Comparison of ENCODE assay signal across 8 mouse cellular contexts in genomic region chr14:61556289-61557147, GRCm38 (mm10). TPM values are rescaled to one million over a fixed set of nuclear protein-coding genes. Genes with fewer than 3 reads are reported as not detected.
DNase-seq lines count a peak whose midpoint lies in the region; ATAC-seq lines count a peak whose summit lies in the region.

Gene Spryd7, minus strand, starts transcription at chr14:61556886.

- no peaks in the 10 kb centered on the region for H3K9me3 ChIP-seq in intestine, embryonic 14.5 days (ENCODE audit: control insufficient read depth, low read length)

- ATAC-seq in intestine, embryonic 14.5 days (replicated peaks; ENCODE audit: low FRiP score, low TSS enrichment, low read depth) = peak; percentile 99

- no peaks in the 10 kb centered on the region for H3K27me3 ChIP-seq in intestine, embryonic 14.5 days (replicated peaks; ENCODE audit: control insufficient read depth, insufficient read depth, low read length)

- no peaks in the 10 kb centered on the region; the same call in 1 of the 2 replicates for H3K4me1 ChIP-seq in intestine, embryonic 14.5 days (replicated peaks; ENCODE audit: control insufficient read depth, insufficient read depth, low read length)

- H3K9ac ChIP-seq in intestine, embryonic 14.5 days (ENCODE audit: low read length) = peak within 1 kb of the TSS; percentile 46

- DNase-seq in adrenal gland, adult (ENCODE audit: inconsistent age in 2 of 2, low spot score in 1 of 2) = peak; percentile 99
- DNase-seq in embryo, embryonic 10.5 days (ENCODE audit: low spot score) = peak; percentile 99
- DNase-seq in gastrocnemius, postnatal 14 days = peak; percentile 97
- DNase-seq in intestine, embryonic 14.5 days (ENCODE audit: low spot score) = peak; percentile 98
- peak; percentile 98 for DNase-seq in left cerebral cortex, postnatal 14 days (ENCODE audit: low spot score in 2 of 2)
- peak; percentile 99 for DNase-seq in mesoderm, embryonic 11.5 days (ENCODE audit: low read depth, low spot score)
- peak; percentile 96 to 97 for DNase-seq in right cerebral cortex, postnatal 36 days (ENCODE audit: low spot score in 2 of 2)
- peak; percentile 99 for DNase-seq in yolk sac, embryonic 10.5 days (ENCODE audit: low spot score)

- H3K27ac ChIP-seq in intestine, embryonic 14.5 days (ENCODE audit: low read depth) = peak within 1 kb of the TSS; percentile 84

- intact Hi-C loops in gastrocnemius, postnatal 14 days (cut with DNase I; ENCODE audit: low total_unique reads) = no loop called here
- intact Hi-C loops in left cerebral cortex, postnatal 14 days (cut with DNase I) = loop anchor here (10.0 kb wide), 1 partner anchor 202 kb away; no protein-coding TSS in a partner anchor

- H3K36me3 ChIP-seq in intestine, embryonic 14.5 days (ENCODE audit: control insufficient read depth, insufficient read depth, low read length) = no peaks in the 10 kb centered on the region

- under 1% methylated on average over 72 of the region's 72 CpGs for WGBS in intestine, embryonic 14.5 days

- peak within 1 kb of the TSS; percentile 79 for H3K4me2 ChIP-seq in intestine, embryonic 14.5 days (ENCODE audit: low read length)

- H3K4me3 ChIP-seq in intestine, embryonic 14.5 days (ENCODE audit: low read depth, low read length) = peak within 1 kb of the TSS; percentile 76

RNA-seq across cellular contexts. Expression of gene Spryd7, which starts in this region (rescaled TPM):
- total RNA-seq in gastrocnemius, postnatal 14 days (2021) = 10 to 100 TPM; 38.7 to 47.8 TPM
- polyA plus RNA-seq in intestine, embryonic 14.5 days (2014; fragmentation: Nextera tagmentation; extraction: Ambion mirVana) = 19.6 and 20.9 TPM in 2 replicates
- total RNA-seq in left cerebral cortex, postnatal 14 days (2021) = 10 to 100 TPM; 43.2 to 45.9 TPM

Comparison
In these comparisons a context has a peak if more than half of its experiments do, and no peak if none do; other contexts are left out.
1. Peak in every context shown above with its lines: DNase-seq, ATAC-seq, H3K4me3 ChIP-seq and H3K27ac ChIP-seq.